Mouse (Mus musculus) ES-Bruce4 (cell line): ENCODE results near the gene Fam168a. TPM values are rescaled to one million over a fixed set of nuclear protein-coding genes. Genes with fewer than 3 reads are reported as not detected.

Experiments used
- H3K27ac ChIP-seq: 2 replicates; pipeline ENCODE4 v1.5.1; 2012; ENCODE audit warnings: low read length, inconsistent platforms; ENCODE audit not compliant: insufficient read depth
- H3K27me3 ChIP-seq: 2 replicates; pipeline ENCODE4 v1.6.1; 2012; ENCODE audit warnings: mild to moderate bottlenecking, low read length, inconsistent platforms; ENCODE audit not compliant: control insufficient read depth, poor library complexity, insufficient read depth, severe bottlenecking
- H3K36me3 ChIP-seq: 2 replicates; pipeline ENCODE4 v1.6.1; 2012; ENCODE audit warnings: inconsistent platforms, mild to moderate bottlenecking, low read length, moderate library complexity; ENCODE audit not compliant: control insufficient read depth, poor library complexity, insufficient read depth, severe bottlenecking
- H3K4me1 ChIP-seq: one replicate; pipeline ENCODE4 v1.8.1; 2011; ENCODE audit warnings: low read length; ENCODE audit not compliant: control insufficient read depth, insufficient read depth
- H3K4me3 ChIP-seq: 2 replicates; pipeline ENCODE4 v1.5.1; 2011; ENCODE audit warnings: low read depth, mild to moderate bottlenecking, low read length
- H3K9ac ChIP-seq: 2 replicates; pipeline ENCODE4 v1.6.1; 2012; ENCODE audit warnings: low read depth, mild to moderate bottlenecking, inconsistent platforms; ENCODE audit not compliant: poor library complexity, severe bottlenecking
- H3K9me3 ChIP-seq: replicated peaks from 2 replicates; pipeline ENCODE4 v1.6.1; 2012; ENCODE audit warnings: mild to moderate bottlenecking, low read length, inconsistent platforms; ENCODE audit not compliant: control insufficient read depth, poor library complexity, insufficient read depth, severe bottlenecking
- CTCF ChIP-seq: IDR thresholded peaks from one replicate; pipeline ENCODE4 v1.8.1; 2011; ENCODE audit warnings: low read depth, low read length
- EP300 ChIP-seq: IDR thresholded peaks from 2 replicates; pipeline ENCODE4 v1.6.1; 2011; ENCODE audit warnings: low read depth, low read length; ENCODE audit not compliant: insufficient read depth
- POLR2A ChIP-seq: IDR thresholded peaks from one replicate; pipeline ENCODE4 v1.8.1; 2011; ENCODE audit warnings: low read length; ENCODE audit not compliant: insufficient read depth
- polyA plus RNA-seq: library from polyadenylated mRNA; stranded (reverse); fragments of >200 nt; gene quantifications from 2 replicates; pipeline ENCODE4 v1.2.4, GENCODE M21; 2011; ENCODE audit warnings: low read depth; ENCODE audit not compliant: missing spikeins, insufficient read depth, insufficient read length

Fam168a gene
- polyA plus RNA-seq, 1 experiment = 27.4 TPM

- H3K27ac ChIP-seq = no peak overlapping the region
- no peak for TF ChIP-seq CTCF
- no peak for TF ChIP-seq EP300
- no peak for TF ChIP-seq POLR2A
Measured at GRCm38 (mm10) chr7:100875822-100876221, 169.4 kb downstream of the Fam168a start.

GRCm38 (mm10) chr7:100876293-100876692 lies 169.9 kb downstream of the Fam168a start:
- Histone ChIP-seq H3K27me3 (no peaks in the 10 kb centered on the region), H3K36me3 (no peaks in the 10 kb centered on the region), H3K4me1 (no peaks in the 10 kb centered on the region), H3K9me3 (no peaks in the 10 kb centered on the region), H3K4me3 (no peak overlapping the region), H3K27ac (no peak overlapping the region), H3K9ac (no peak overlapping the region)
- TF ChIP-seq CTCF (no peak), POLR2A (no peak), EP300 (no peak)

More at GRCm38 (mm10) chr7:100875822-100876221, 169.4 kb downstream of the Fam168a start:
- Histone ChIP-seq H3K9me3 (no peaks in the 10 kb centered on the region), H3K4me1 (no peaks in the 10 kb centered on the region), H3K4me3 (no peak overlapping the region), H3K36me3 (no peaks in the 10 kb centered on the region), H3K9ac (no peak overlapping the region), H3K27me3 (no peaks in the 10 kb centered on the region)

- Histone ChIP-seq H3K27ac (no peak overlapping the region), H3K4me3 (no peak overlapping the region), H3K4me1 (no peaks in the 10 kb centered on the region), H3K36me3 (no peaks in the 10 kb centered on the region), H3K9ac (no peak overlapping the region), H3K27me3 (no peaks in the 10 kb centered on the region), H3K9me3 (no peaks in the 10 kb centered on the region)
- TF ChIP-seq EP300 = no peak
- TF ChIP-seq POLR2A = no peak
- TF ChIP-seq CTCF = no peak
Measured at GRCm38 (mm10) chr7:100876771-100877170, 170.3 kb downstream of the Fam168a start.

GRCm38 (mm10) chr7:100879595-100879994 lies 173.2 kb downstream of the Fam168a start:
- Histone ChIP-seq H3K9ac (no peak overlapping the region), H3K4me1 (no peaks in the 10 kb centered on the region), H3K36me3 (no peaks in the 10 kb centered on the region), H3K9me3 (no peaks in the 10 kb centered on the region), H3K27ac (no peak overlapping the region), H3K27me3 (no peaks in the 10 kb centered on the region), H3K4me3 (peak overlapping the region; percentile 67)
- TF ChIP-seq EP300 (no peak), CTCF (peak; percentile 70), POLR2A (no peak)

- no peaks in the 10 kb centered on the region for H3K27me3 ChIP-seq
- no peaks in the 10 kb centered on the region for H3K36me3 ChIP-seq
- no peak overlapping the region for H3K27ac ChIP-seq
- H3K9ac ChIP-seq = no peak overlapping the region
- H3K4me1 ChIP-seq = no peaks in the 10 kb centered on the region
- H3K4me3 ChIP-seq = no peak overlapping the region
- no peak for TF ChIP-seq CTCF
- TF ChIP-seq EP300 = no peak
- TF ChIP-seq POLR2A = no peak
- H3K9me3 ChIP-seq = no peaks in the 10 kb centered on the region
Measured at GRCm38 (mm10) chr7:100881531-100881930, 175.1 kb downstream of the Fam168a start.

- Histone ChIP-seq H3K27me3 (no peaks in the 10 kb centered on the region), H3K9ac (no peak overlapping the region), H3K9me3 (no peaks in the 10 kb centered on the region), H3K36me3 (no peaks in the 10 kb centered on the region), H3K4me3 (no peak overlapping the region), H3K27ac (no peak overlapping the region), H3K4me1 (no peaks in the 10 kb centered on the region)
- TF ChIP-seq POLR2A (no peak), CTCF (no peak), EP300 (no peak)
Measured at GRCm38 (mm10) chr7:100881950-100882349, 175.5 kb downstream of the Fam168a start.

- TF ChIP-seq POLR2A = no peak
- TF ChIP-seq EP300 = no peak
- no peak for TF ChIP-seq CTCF
- no peaks in the 10 kb centered on the region for H3K27me3 ChIP-seq
- no peak overlapping the region for H3K9ac ChIP-seq
- H3K27ac ChIP-seq = no peak overlapping the region
- H3K4me1 ChIP-seq = no peaks in the 10 kb centered on the region
- no peaks in the 10 kb centered on the region for H3K9me3 ChIP-seq
- no peak overlapping the region for H3K4me3 ChIP-seq
- H3K36me3 ChIP-seq = no peaks in the 10 kb centered on the region
Measured at GRCm38 (mm10) chr7:100884460-100884859, 178.0 kb downstream of the Fam168a start.
